Mouse (Mus musculus) heart, postnatal 0 days (tissue): ENCODE data around the gene Abca4. TPM values are rescaled to one million over a fixed set of nuclear protein-coding genes. Genes with fewer than 3 reads are reported as not detected.

ENCODE experiments used
- ATAC-seq: fragments of 200-750 bp; cut with Nextera tagmentation; 2 replicates; pipeline ENCODE4 v1.8.0; 2017; ENCODE audit warnings: low read depth, moderate number of reproducible peaks, moderate library complexity; ENCODE audit not compliant: insufficient read depth
- DNase-seq: peaks from one replicate; pipeline ENCODE4 v3.0.0-alpha.2; 2016; ENCODE audit warnings: low spot score
- H3K27ac ChIP-seq: fragments of 300-500 bp; sonication (generic); 2 replicates; pipeline ENCODE4 v1.5.1; 2014; ENCODE audit warnings: low read depth, mild to moderate bottlenecking
- H3K27me3 ChIP-seq: fragments of 300-500 bp; sonication (generic); 2 replicates; pipeline ENCODE4 v1.6.1; 2014; ENCODE audit warnings: low read length, mixed read lengths; ENCODE audit not compliant: control insufficient read depth, insufficient read depth
- H3K36me3 ChIP-seq: fragments of 300-500 bp; sonication (generic); replicated peaks from 2 replicates; pipeline ENCODE4 v1.6.1; 2014; ENCODE audit warnings: low read length, mixed read lengths; ENCODE audit not compliant: control insufficient read depth, insufficient read depth
- H3K4me1 ChIP-seq: fragments of 300-500 bp; sonication (generic); 2 replicates; pipeline ENCODE4 v1.6.1; 2014; ENCODE audit warnings: antibody characterized with exemption; ENCODE audit not compliant: control insufficient read depth, insufficient read depth
- H3K4me2 ChIP-seq: fragments of 300-500 bp; sonication (generic); 2 replicates; pipeline ENCODE4 v1.6.1; 2014; ENCODE audit warnings: low read depth, mild to moderate bottlenecking, low read length, moderate library complexity
- H3K4me3 ChIP-seq: fragments of 300-500 bp; sonication (generic); 2 replicates; pipeline ENCODE4 v1.5.1; 2014; ENCODE audit warnings: low read depth, low read length
- H3K9ac ChIP-seq: fragments of 300-500 bp; sonication (generic); replicated peaks from 2 replicates; pipeline ENCODE4 v1.6.1; 2014; ENCODE audit warnings: low read depth, low read length, mixed read lengths
- H3K9me3 ChIP-seq: fragments of 300-500 bp; sonication (generic); replicated peaks from 2 replicates; pipeline ENCODE4 v1.6.1; 2016; ENCODE audit warnings: low read length; ENCODE audit not compliant: control insufficient read depth
- CTCF ChIP-seq: IDR thresholded peaks from 2 replicates; pipeline ENCODE4 v1.5.1; 2016; ENCODE audit warnings: antibody characterized with exemption, control low read depth, low read depth
- EP300 ChIP-seq: IDR thresholded peaks from 2 replicates; pipeline ENCODE4 v1.6.1; 2016; ENCODE audit warnings: antibody characterized with exemption, low read depth
- WGBS: fragments of 180-500 bp; shearing (Covaris S2); extraction: QIAGEN DNeasy Blood & Tissue Kit; methylation state at CpG from one replicate; pipeline ENCODE4 v1.1.7; 2014; 5-methylcytosine and 5-hydroxymethylcytosine counted together
- polyA plus RNA-seq: library from polyadenylated mRNA; unstranded; fragments of >200 nt; fragmentation: Nextera tagmentation; extraction: Ambion mirVana; gene quantifications from 2 replicates; pipeline ENCODE4 v1.2.1, GENCODE M21; 2015
- total RNA-seq: library from RNA; depleted of rRNA; stranded (reverse); fragments of >200 nt; gene quantifications from 2 replicates; pipeline ENCODE4 v1.2.3, GENCODE M21; 2014; ENCODE audit warnings: low replicate concordance

Gene Abca4
- total and polyA plus RNA-seq, 2 experiments from 2014 or later, result 5.7 to 21.9 TPM

DNA sequence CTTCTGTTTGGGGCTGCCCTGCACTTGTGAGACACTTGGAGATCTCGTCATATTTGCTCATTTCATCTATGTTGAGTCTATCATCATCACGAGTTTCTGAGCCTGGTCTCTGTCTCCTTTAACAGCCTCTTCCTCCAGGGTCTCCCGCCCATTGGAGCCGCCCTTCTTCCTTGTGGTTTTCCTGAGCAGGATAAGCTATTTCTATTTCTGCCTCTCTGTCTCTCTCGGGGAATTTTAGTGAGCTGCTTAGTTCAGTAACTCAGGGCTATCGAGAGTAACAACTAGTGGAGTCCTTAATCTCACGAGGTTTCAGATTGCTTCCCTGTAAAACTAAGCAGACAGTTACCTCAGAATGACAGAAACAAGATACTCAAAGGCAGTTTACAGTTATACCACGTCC lies 1.1 kb upstream of the Abca4 start:
- Histone ChIP-seq H3K4me2 (peak overlapping the region; percentile 6; the same call in 1 of the 2 replicates), H3K9ac (no peak overlapping the region; the same call in 1 of the 2 replicates)
- WGBS, result 2% methylated on average over 8 of the region's 8 CpGs

DNA sequence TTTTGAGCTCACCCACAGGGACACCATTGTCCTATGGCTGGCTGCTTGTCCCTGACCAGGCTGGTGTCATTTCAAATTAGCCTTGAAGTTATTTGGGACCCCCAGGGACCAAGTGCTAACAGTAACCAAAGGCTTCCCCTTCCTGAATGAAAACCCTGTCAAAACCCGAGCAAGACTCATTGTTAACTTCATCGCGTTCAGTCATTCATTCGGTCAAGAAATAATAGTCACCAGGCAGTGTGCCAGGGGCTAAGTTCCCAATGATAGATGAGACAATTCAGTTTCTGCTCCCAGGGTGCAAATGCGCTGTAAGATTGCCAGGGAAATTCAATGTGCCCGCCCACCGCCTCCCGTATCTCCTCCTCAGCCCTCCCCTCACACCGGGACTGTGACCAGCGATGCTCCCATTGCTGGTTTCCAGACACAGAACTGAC lies 2.0 kb downstream of the Abca4 start:
- no peak for TF ChIP-seq EP300
- TF ChIP-seq CTCF, result no peak
- no peaks in the 10 kb centered on the region for H3K36me3 ChIP-seq
- no peak overlapping the region for H3K4me2 ChIP-seq
- H3K9ac ChIP-seq, result no peak overlapping the region
- H3K9me3 ChIP-seq, result no peaks in the 10 kb centered on the region
- WGBS, result 45% methylated on average over 10 of the region's 10 CpGs
- H3K4me1 ChIP-seq, result peaks cover 41% of the 10 kb centered on the region
- peak; percentile 46 for DNase-seq
- no peak overlapping the region for H3K4me3 ChIP-seq
- no peaks in the 10 kb centered on the region for H3K27me3 ChIP-seq
- no peak overlapping the region for H3K27ac ChIP-seq
- no peak for ATAC-seq

More for the DNA sequence above, 1.1 kb upstream of the Abca4 start:
- Histone ChIP-seq H3K27me3 (no peaks in the 10 kb centered on the region), H3K4me1 (peaks cover 33% of the 10 kb centered on the region), H3K27ac (peak overlapping the region; percentile 28), H3K36me3 (no peaks in the 10 kb centered on the region), H3K9me3 (no peaks in the 10 kb centered on the region), H3K4me3 (no peak overlapping the region)
- 0 out of 2 replicates have a peak, but pooled peaks have one; percentile 30 for ATAC-seq
- TF ChIP-seq CTCF, result no peak
- no peak for TF ChIP-seq EP300
- no peak for DNase-seq

DNA sequence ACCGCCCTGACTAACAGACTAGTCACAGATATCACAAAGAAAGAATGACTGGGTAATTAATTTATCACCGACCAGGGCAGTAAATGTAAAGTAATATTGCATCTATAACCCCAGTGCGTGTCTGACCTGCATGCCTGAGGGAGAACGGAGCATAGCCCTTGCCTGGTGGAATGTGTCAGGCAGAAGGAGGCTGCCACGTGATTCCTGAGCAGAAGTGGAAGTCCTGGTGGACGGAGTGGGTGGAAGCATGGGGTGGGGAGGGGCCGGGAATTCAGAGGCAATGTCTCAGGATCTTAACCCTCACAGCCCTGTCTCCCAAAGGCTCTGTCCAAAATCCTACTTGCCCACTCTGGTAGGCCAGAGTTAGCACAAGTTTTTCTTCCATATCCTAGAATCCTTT lies 3.2 kb downstream of the Abca4 start:
- DNase-seq, result no peak
- Histone ChIP-seq H3K9me3 (no peaks in the 10 kb centered on the region), H3K4me3 (no peak overlapping the region), H3K9ac (no peak overlapping the region), H3K27ac (0 out of 2 replicates have a peak overlapping the region, but pooled peaks have one; percentile 40), H3K27me3 (no peaks in the 10 kb centered on the region), H3K36me3 (no peaks in the 10 kb centered on the region), H3K4me2 (no peak overlapping the region), H3K4me1 (peaks cover 38% of the 10 kb centered on the region)
- TF ChIP-seq CTCF, result no peak; the same call in 1 of the 2 replicates
- no peak for TF ChIP-seq EP300
- peak; percentile 67 for ATAC-seq
- 19% methylated on average over 7 of the region's 7 CpGs for WGBS

DNA sequence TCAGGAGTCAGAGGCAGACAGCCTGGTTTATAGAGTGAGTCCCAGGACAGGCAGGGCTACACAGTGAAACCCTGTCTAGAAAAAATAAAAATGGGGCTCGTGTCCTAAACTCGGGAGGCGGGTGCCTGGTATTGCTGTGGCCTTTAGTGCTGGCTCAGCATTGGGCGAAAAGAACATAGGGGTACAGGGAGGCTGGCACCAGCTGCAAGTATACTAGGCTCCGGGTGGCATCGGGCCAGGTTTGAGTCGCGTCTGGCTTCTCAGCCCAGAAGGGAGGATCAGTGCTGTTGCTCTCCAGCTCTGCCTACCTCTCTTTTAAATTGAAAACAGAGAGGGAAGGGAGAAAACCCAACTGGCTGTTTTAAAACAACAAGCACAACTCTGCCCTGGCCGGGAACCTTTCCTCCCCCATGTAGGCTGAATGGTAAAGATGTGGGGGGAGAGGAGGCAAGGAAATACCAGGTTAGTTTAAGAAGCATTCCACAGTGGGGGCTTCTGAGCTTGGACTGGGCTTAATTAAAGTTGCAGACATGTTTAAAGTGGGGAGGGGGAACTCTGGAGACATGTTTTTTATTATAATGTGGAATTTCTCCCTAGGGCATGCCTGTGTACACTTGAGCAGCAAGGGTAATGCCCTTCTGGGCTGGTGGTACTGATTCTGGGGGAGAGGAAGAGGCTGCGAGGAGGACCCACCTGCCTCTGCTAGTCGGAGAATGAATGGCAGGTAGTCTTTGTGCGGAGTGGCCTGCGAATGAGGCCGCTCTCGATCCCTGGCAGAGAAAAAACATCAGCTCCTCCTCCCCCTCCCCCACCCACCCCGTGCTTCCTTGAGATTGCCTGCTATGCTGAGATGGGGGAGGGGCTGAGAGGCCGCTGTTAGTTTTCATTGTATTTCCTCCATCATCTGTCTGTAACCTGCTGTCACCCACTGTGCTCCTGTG lies 3.9 kb downstream of the Abca4 start:
- H3K9me3 ChIP-seq, result no peaks in the 10 kb centered on the region
- H3K27me3 ChIP-seq, result no peaks in the 10 kb centered on the region
- TF ChIP-seq CTCF, result no peak
- TF ChIP-seq EP300, result no peak
- no peak overlapping the region for H3K4me3 ChIP-seq
- H3K9ac ChIP-seq, result no peak overlapping the region; the same call in 1 of the 2 replicates
- WGBS, result 17% methylated on average over 17 of the region's 17 CpGs
- peaks cover 32% of the 10 kb centered on the region for H3K4me1 ChIP-seq
- H3K4me2 ChIP-seq, result no peak overlapping the region; the same call in 1 of the 2 replicates
- ATAC-seq, result peak; percentile 44
- H3K36me3 ChIP-seq, result no peaks in the 10 kb centered on the region
- no peak for DNase-seq
- H3K27ac ChIP-seq, result 0 out of 2 replicates have a peak overlapping the region, but pooled peaks have one; percentile 40

DNA sequence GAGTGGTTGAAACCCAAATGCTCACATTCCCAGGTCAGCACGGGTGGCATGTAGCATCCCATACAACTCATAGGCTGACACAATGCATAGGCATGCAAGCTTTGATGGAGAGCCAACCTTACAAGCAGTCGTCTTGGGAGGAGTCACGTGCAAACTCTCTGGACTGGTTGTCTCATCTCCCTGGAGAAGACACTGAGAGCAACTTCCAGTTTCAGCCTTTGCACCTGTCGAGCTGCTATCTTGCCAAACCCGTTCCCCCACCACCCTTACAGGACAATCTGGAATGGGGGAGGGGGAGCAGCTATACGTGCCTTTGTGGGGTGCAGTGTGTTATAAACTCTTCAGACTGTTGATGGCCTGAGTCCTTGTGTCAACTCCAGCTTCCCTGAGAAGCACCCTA lies 4.9 kb downstream of the Abca4 start:
- 50% methylated on average over 6 of the region's 6 CpGs for WGBS
- peaks cover 30% of the 10 kb centered on the region for H3K4me1 ChIP-seq
- no peak overlapping the region for H3K9ac ChIP-seq
- no peak overlapping the region for H3K27ac ChIP-seq
- H3K4me3 ChIP-seq, result no peak overlapping the region
- H3K27me3 ChIP-seq, result no peaks in the 10 kb centered on the region
- H3K36me3 ChIP-seq, result no peaks in the 10 kb centered on the region
- TF ChIP-seq EP300 (no peak), CTCF (no peak)
- no peaks in the 10 kb centered on the region for H3K9me3 ChIP-seq
- ATAC-seq (no peak), DNase-seq (no peak)
- H3K4me2 ChIP-seq, result no peak overlapping the region
